Mouse (Mus musculus) CH12.LX (cell line): Measurements from ENCODE around the gene Ehd1. TPM values are rescaled to one million over a fixed set of nuclear protein-coding genes. Genes with fewer than 3 reads are reported as not detected.
A peak's percentile ranks its signal among the peaks of the same experiment; 100 is the strongest.

Experiments used
- DNase-seq: peaks from one replicate; pipeline ENCODE4 v3.0.0-alpha.2; 2013; ENCODE audit errors: extremely low read depth
- H3K27ac ChIP-seq: 2 replicates; pipeline ENCODE4 v1.5.1; 2012; ENCODE audit warnings: low read depth, mild to moderate bottlenecking, control low read depth, moderate library complexity; ENCODE audit not compliant: insufficient read depth
- H3K27me3 ChIP-seq: replicated peaks from 2 replicates; pipeline ENCODE3; 2012; ENCODE audit warnings: inconsistent platforms
- H3K36me3 ChIP-seq, 2 experiments: replicated peaks in 1 of 2; 2 replicates each; pipeline versions ENCODE3 to v1.6.1; 2012; ENCODE audit warnings: inconsistent platforms in 1 of 2, low read length in 1 of 2, mild to moderate bottlenecking in 1 of 2, mixed read lengths in 1 of 2, moderate library complexity in 1 of 2; ENCODE audit not compliant: control insufficient read depth in 1 of 2, insufficient read depth in 1 of 2
- H3K4me1 ChIP-seq, 2 experiments: 2 replicates each; pipeline ENCODE4 v1.6.1; 2012; ENCODE audit warnings: inconsistent platforms in 1 of 2, moderate library complexity in 1 of 2; ENCODE audit not compliant: insufficient read depth in 2 of 2, control insufficient read depth in 1 of 2
- H3K4me2 ChIP-seq: 2 replicates; pipeline ENCODE4 v1.6.1; 2012; ENCODE audit warnings: low read depth, mild to moderate bottlenecking, control low read depth; ENCODE audit not compliant: poor library complexity, insufficient read depth, severe bottlenecking
- H3K4me3 ChIP-seq, 3 experiments: fragments of 150-350 bp in 1 of 3; sonication (generic) in 1 of 3; replicated peaks in 1 of 3; 2 replicates each; pipeline versions ENCODE3 to v1.5.1; 2011 to 2012; ENCODE audit warnings: low read depth in 2 of 3, low read length in 2 of 3, mild to moderate bottlenecking in 2 of 3, moderate library complexity in 2 of 3, control low read depth in 1 of 3, improper control_type of control experiment in 1 of 3, inconsistent platforms in 1 of 3, mixed read lengths in 1 of 3; ENCODE audit not compliant: poor library complexity in 1 of 3
- H3K79me2 ChIP-seq: replicated peaks from 2 replicates; pipeline ENCODE4 v1.6.1; 2012; ENCODE audit warnings: mild to moderate bottlenecking, moderate library complexity; ENCODE audit not compliant: control insufficient read depth, poor library complexity, insufficient read depth, severe bottlenecking; ENCODE audit errors: extremely low read depth
- H3K9ac ChIP-seq: 2 replicates; pipeline ENCODE4 v1.6.1; 2012; ENCODE audit warnings: low read depth, mild to moderate bottlenecking, control low read depth, moderate library complexity; ENCODE audit not compliant: insufficient read depth
- H3K9me3 ChIP-seq: replicated peaks from 2 replicates; pipeline ENCODE3; 2012; ENCODE audit warnings: low read length, inconsistent platforms, mixed read lengths
- CHD1 ChIP-seq: IDR thresholded peaks from 2 replicates; pipeline ENCODE4 v1.6.1; 2012; ENCODE audit warnings: low read depth, low read length, improper control_type of control experiment, inconsistent platforms
- CHD2 ChIP-seq: IDR thresholded peaks from 2 replicates; pipeline ENCODE4 v1.6.1; 2011; ENCODE audit warnings: low read length, improper control_type of control experiment
- CTCF ChIP-seq, 2 experiments: IDR thresholded peaks in 1 of 2; conservative IDR thresholded peaks in 1 of 2; 2 replicates each; pipeline ENCODE4 v1.5.1; 2011 to 2012; ENCODE audit warnings: low read depth in 2 of 2, low read length in 2 of 2, improper control_type of control experiment in 1 of 2, inconsistent platforms in 1 of 2, mild to moderate bottlenecking in 1 of 2, moderate library complexity in 1 of 2
- E2F4 ChIP-seq: IDR thresholded peaks from 2 replicates; pipeline ENCODE4 v1.6.1; 2011; ENCODE audit warnings: low read depth, low read length, improper control_type of control experiment; ENCODE audit not compliant: insufficient replicate concordance
- ELF1 ChIP-seq: IDR thresholded peaks from 2 replicates; pipeline ENCODE4 v1.6.1; 2014; ENCODE audit warnings: low read depth, mild to moderate bottlenecking, inconsistent platforms, low read length, improper control_type of control experiment
- GABPA ChIP-seq: IDR thresholded peaks from 2 replicates; pipeline ENCODE4 v1.6.1; 2012; ENCODE audit warnings: low read depth, low read length, improper control_type of control experiment, inconsistent platforms; ENCODE audit not compliant: insufficient replicate concordance
- HCFC1 ChIP-seq: IDR thresholded peaks from 2 replicates; pipeline ENCODE4 v1.6.1; 2012; ENCODE audit warnings: low read depth, mild to moderate bottlenecking, inconsistent platforms, low read length, improper control_type of control experiment
- IRF4 ChIP-seq: IDR thresholded peaks from 2 replicates; pipeline ENCODE4 v1.6.1; 2014; ENCODE audit warnings: low read depth, mild to moderate bottlenecking, inconsistent platforms, low read length, improper control_type of control experiment
- JUN ChIP-seq: IDR thresholded peaks from 2 replicates; pipeline ENCODE4 v1.6.1; 2011; ENCODE audit warnings: low read depth, mild to moderate bottlenecking, low read length, improper control_type of control experiment, moderate library complexity; ENCODE audit not compliant: insufficient read depth
- JUND ChIP-seq: conservative IDR thresholded peaks from 2 replicates; pipeline ENCODE4 v1.6.1; 2011; ENCODE audit warnings: low read depth, low read length, improper control_type of control experiment
- KAT2A ChIP-seq: IDR thresholded peaks from 2 replicates; pipeline ENCODE4 v1.6.1; 2012; ENCODE audit warnings: low read length, improper control_type of control experiment, inconsistent platforms; ENCODE audit not compliant: insufficient replicate concordance
- MAFK ChIP-seq: IDR thresholded peaks from 2 replicates; pipeline ENCODE4 v1.6.1; 2011; ENCODE audit warnings: low read length, improper control_type of control experiment; ENCODE audit not compliant: insufficient replicate concordance
- MAX ChIP-seq: IDR thresholded peaks from 2 replicates; pipeline ENCODE4 v1.6.1; 2011; ENCODE audit warnings: low read length, improper control_type of control experiment
- MAZ ChIP-seq: IDR thresholded peaks from 2 replicates; pipeline ENCODE4 v1.6.1; 2012; ENCODE audit warnings: low read depth, mild to moderate bottlenecking, inconsistent platforms, low read length, improper control_type of control experiment, moderate library complexity
- MEF2A ChIP-seq: IDR thresholded peaks from 2 replicates; pipeline ENCODE4 v1.6.1; 2014; ENCODE audit warnings: low read depth, mild to moderate bottlenecking, inconsistent platforms, low read length, improper control_type of control experiment, borderline replicate concordance
- MXI1 ChIP-seq: IDR thresholded peaks from 2 replicates; pipeline ENCODE4 v1.6.1; 2011; ENCODE audit warnings: mild to moderate bottlenecking, low read depth, low read length, improper control_type of control experiment
- NELFE ChIP-seq: IDR thresholded peaks from 2 replicates; pipeline ENCODE4 v1.6.1; 2011; ENCODE audit warnings: low read depth, low read length, improper control_type of control experiment
- NRF1 ChIP-seq: IDR thresholded peaks from 2 replicates; pipeline ENCODE4 v1.6.1; 2014; ENCODE audit warnings: low read depth, mild to moderate bottlenecking, inconsistent platforms, low read length, improper control_type of control experiment, moderate library complexity
- PAX5 ChIP-seq: IDR thresholded peaks from 2 replicates; pipeline ENCODE4 v1.6.1; 2012; ENCODE audit warnings: low read length, inconsistent platforms, mixed read lengths
- POLR2A ChIP-seq: IDR thresholded peaks from 2 replicates; pipeline ENCODE4 v1.6.1; 2011; ENCODE audit warnings: low read depth, mild to moderate bottlenecking, improper control_type of control experiment, low read length
- POLR2AphosphoS2 ChIP-seq: IDR thresholded peaks from 2 replicates; pipeline ENCODE4 v1.6.1; 2011; ENCODE audit warnings: low read depth, low read length, improper control_type of control experiment
- RCOR1 ChIP-seq: conservative IDR thresholded peaks from 2 replicates; pipeline ENCODE4 v1.6.1; 2012; ENCODE audit warnings: low read depth, mild to moderate bottlenecking, inconsistent platforms, low read length, improper control_type of control experiment
- SIN3A ChIP-seq: IDR thresholded peaks from 2 replicates; pipeline ENCODE4 v1.6.1; 2012; ENCODE audit warnings: low read length, improper control_type of control experiment, inconsistent platforms
- TBP ChIP-seq: conservative IDR thresholded peaks from 2 replicates; pipeline ENCODE4 v1.6.1; 2011; ENCODE audit warnings: low read depth, low read length, improper control_type of control experiment
- TCF12 ChIP-seq: IDR thresholded peaks from 2 replicates; pipeline ENCODE4 v1.6.1; 2014; ENCODE audit warnings: low read depth, mild to moderate bottlenecking, inconsistent platforms, low read length, improper control_type of control experiment
- UBTF ChIP-seq: IDR thresholded peaks from 2 replicates; pipeline ENCODE4 v1.6.1; 2012; ENCODE audit warnings: low read depth, mild to moderate bottlenecking, inconsistent platforms, low read length, improper control_type of control experiment, moderate library complexity
- USF2 ChIP-seq: conservative IDR thresholded peaks from 2 replicates; pipeline ENCODE4 v1.6.1; 2011; ENCODE audit warnings: low read depth, low read length, improper control_type of control experiment
- ZKSCAN1 ChIP-seq: IDR thresholded peaks from 2 replicates; pipeline ENCODE4 v1.6.1; 2012; ENCODE audit warnings: low read depth, inconsistent platforms, low read length, improper control_type of control experiment, borderline replicate concordance
- ZMIZ1 ChIP-seq: IDR thresholded peaks from 2 replicates; pipeline ENCODE4 v1.6.1; 2012; ENCODE audit warnings: low read depth, mild to moderate bottlenecking, inconsistent platforms, low read length, improper control_type of control experiment
- ZNF384 ChIP-seq: IDR thresholded peaks from 2 replicates; pipeline ENCODE4 v1.6.1; 2012; ENCODE audit warnings: low read depth, low read length, improper control_type of control experiment, inconsistent platforms
- dilution Hi-C: fragments of 300-500 bp; cut with MboI; formaldehyde crosslinking; loops from 2 replicates; pipeline ENCODE4 v1.14.3; 2020; ENCODE audit warnings: low sequenced_read_pairs; ENCODE audit not compliant: extremely low pct_unique_long_range_greater_than_20kb, extremely low pct_ligation_motif_present
- in situ Hi-C: fragments of 300-500 bp; cut with MboI; formaldehyde crosslinking; loops from 3 replicates; pipeline ENCODE4 v1.14.3; 2019; ENCODE audit warnings: low sequenced_read_pairs, low pct_ligation_motif_present, low pct_unique_long_range_greater_than_20kb, mixed read lengths
- polyA plus RNA-seq: library from polyadenylated mRNA; unstranded; fragments of >175 nt; gene quantifications from 2 replicates; pipeline ENCODE4 v1.2.1, GENCODE M21; 2012; ENCODE audit warnings: low read depth; ENCODE audit not compliant: insufficient read length
- total RNA-seq, 2 experiments: library from RNA; depleted of rRNA; stranded (reverse); fragments of 300-350 nt in 1 of 2; fragments of >200 nt in 1 of 2; gene quantifications; 2 replicates each; pipeline ENCODE4 v1.2.3; 2012 to 2014

Gene Ehd1
- total and polyA plus RNA-seq, 3 experiments, result 131 to 400 (median 245) TPM

GRCm38 (mm10) chr19:6241274-6242107 lies 35.0 kb upstream of the Ehd1 start, which contains the start of gene Atg2a:
Gene Atg2a (plus strand): TSS chr19:6241668.
- no peaks in the 10 kb centered on the region for H3K9me3 ChIP-seq
- peak; percentile 87 for TF ChIP-seq SIN3A
- no peak for TF ChIP-seq GABPA
- peak; percentile 74; the same call in 1 of the 2 replicates for TF ChIP-seq MXI1
- no peak for TF ChIP-seq CTCF (conservative IDR thresholded peaks at IDR 0.05 in 1 of 2, IDR thresholded peaks at IDR 0.05 in 1 of 2; ENCODE audit: low read depth in 2 of 2, low read length in 2 of 2)
- no peak for TF ChIP-seq CHD1
- 0 out of 2 replicates have a peak, but pooled peaks have one; percentile 19 for TF ChIP-seq ZMIZ1
- no peak for TF ChIP-seq MAZ
- TF ChIP-seq MAFK, result no peak
- peak; percentile 100 for TF ChIP-seq UBTF
- TF ChIP-seq PAX5, result no peak
- TF ChIP-seq ZNF384, result peak; percentile 100
- TF ChIP-seq JUND, result peak; percentile 38; the same call in 1 of the 2 replicates
- TF ChIP-seq HCFC1, result peak; percentile 77
- TF ChIP-seq TCF12, result peak; percentile 58
- 0 out of 2 replicates have a peak, but pooled peaks have one; percentile 18 for TF ChIP-seq MAX
- TF ChIP-seq NELFE, result peak; percentile 56; the same call in 1 of the 2 replicates
- no peak for TF ChIP-seq E2F4
- peak; percentile 45; the same call in 1 of the 2 replicates for TF ChIP-seq MEF2A
- peak; percentile 64; the same call in 1 of the 2 replicates for TF ChIP-seq KAT2A
- no peak for TF ChIP-seq POLR2AphosphoS2
- TF ChIP-seq POLR2A, result peak; percentile 68
- peak; percentile 60; the same call in 1 of the 2 replicates for TF ChIP-seq ELF1
- TF ChIP-seq TBP, result peak; percentile 37; the same call in 1 of the 2 replicates
- 0 out of 2 replicates have a peak, but pooled peaks have one; percentile 8 for TF ChIP-seq IRF4
- 0 out of 2 replicates have a peak, but pooled peaks have one; percentile 28 for TF ChIP-seq ZKSCAN1
- peak; percentile 18; the same call in 1 of the 2 replicates for TF ChIP-seq JUN
- TF ChIP-seq CHD2, result peak; percentile 55; the same call in 1 of the 2 replicates
- no peak for TF ChIP-seq USF2
- no peak for TF ChIP-seq RCOR1
- TF ChIP-seq NRF1, result peak; percentile 85
- TF ChIP-seq, all 38 proteins: peak for 20
- Histone ChIP-seq H3K79me2 (peaks cover 10% of the 10 kb centered on the region; the same call in 1 of the 2 replicates), H3K27me3 (no peaks in the 10 kb centered on the region), H3K4me3 (peak within 1 kb of the TSS; percentile 78 to 100 (median 98)), H3K27ac (peak within 1 kb of the TSS; percentile 67), H3K4me2 (peak within 1 kb of the TSS; percentile 83), H3K36me3 (peaks cover 19 to 32% of the 10 kb centered on the region in 2 experiments), H3K9ac (peak within 1 kb of the TSS; percentile 95), H3K4me1 (peaks cover 0 to 21% of the 10 kb centered on the region in 2 experiments; a peak in 2 of 4 replicates)
- dilution Hi-C loops, result no loop called here
- in situ Hi-C loops, result no loop called here
- peak; percentile 99 for DNase-seq
